8 mouse cellular contexts compared by ENCODE assay signal in genomic region chr7:143753990-143754715, GRCm38 (mm10). TPM values are rescaled to one million over a fixed set of nuclear protein-coding genes. Genes with fewer than 3 reads are reported as not detected.
A peak's percentile ranks its signal among the peaks of the same experiment; 100 is the strongest.
DNase-seq lines count a peak whose midpoint lies in the region; ATAC-seq and TF ChIP-seq lines count a peak whose summit lies in the region.
"Had no signal": no experiment of that assay in that cellular context is flagged by ENCODE, and none has a peak within 500 bp of the region (broad histone marks: within the 10 kb centered on the region; RNA-seq: fewer than 3 reads in every experiment).

No protein-coding gene starts in this region.

- TF ChIP-seq EP300 in MEL (IDR thresholded peaks at IDR 0.05; ENCODE audit: low read depth in 1 of 2, low read length in 2 of 2): no peak

- H3K4me1 ChIP-seq in MEL (ENCODE audit: control insufficient read depth in 1 of 2, insufficient read depth in 2 of 2, low read length in 2 of 2): peaks cover 2 to 24% of the 10 kb centered on the region in 2 experiments; a peak in 3 of 4 replicates
- peaks cover 14% of the 10 kb centered on the region for H3K4me1 ChIP-seq in bone marrow macrophage, adult 2 months (ENCODE audit: control insufficient read depth, insufficient read depth, low read length)
- H3K4me1 ChIP-seq in limb, embryonic 14.5 days (ENCODE audit: control insufficient read depth, insufficient read depth, low read length): 0 out of 2 replicates have a peak, but pooled peaks cover 8% of the 10 kb centered on the region

- TF ChIP-seq CTCF in left cerebral cortex, adult 2 months (IDR thresholded peaks at IDR 0.05): peak; percentile 85
- TF ChIP-seq CTCF in MEL (IDR thresholded peaks at IDR 0.05 in 2 of 3, conservative IDR thresholded peaks at IDR 0.05 in 1 of 3; ENCODE audit: control insufficient read depth in 1 of 3, insufficient read depth in 1 of 3, low read depth in 2 of 3, low read length in 3 of 3, poor library complexity in 1 of 3, severe bottlenecking in 1 of 3): peak; percentile 90 to 91 (median 91)
- peak; percentile 85 for TF ChIP-seq CTCF in bone marrow macrophage, adult 2 months (IDR thresholded peaks at IDR 0.05; ENCODE audit: low read depth, low read length)

- intact Hi-C loops in left cerebral cortex, adult 2 months (cut with DNase I): no loop called here

- H3K4me2 ChIP-seq in limb, embryonic 14.5 days (replicated peaks; ENCODE audit: low read depth, low read length, severe bottlenecking): no peak overlapping the region

- H3K9me3 ChIP-seq in MEL (replicated peaks; ENCODE audit: insufficient read depth, low read length): no peaks in the 10 kb centered on the region
- no peaks in the 10 kb centered on the region for H3K9me3 ChIP-seq in limb, embryonic 14.5 days (ENCODE audit: control insufficient read depth, low read length)

- no peak overlapping the region for H3K9ac ChIP-seq in MEL (ENCODE audit: control insufficient read depth, low read depth, low read length, poor library complexity, severe bottlenecking)
- H3K9ac ChIP-seq in limb, embryonic 14.5 days (ENCODE audit: low read depth, low read length, severe bottlenecking): no peak overlapping the region

- no peak overlapping the region for H3K27ac ChIP-seq in left cerebral cortex, adult 2 months
- H3K27ac ChIP-seq in MEL (ENCODE audit: control insufficient read depth, low read depth, low read length): no peak overlapping the region
- H3K27ac ChIP-seq in bone marrow macrophage, adult 2 months (ENCODE audit: insufficient read depth, low read depth, low read length): no peak overlapping the region
- H3K27ac ChIP-seq in limb, embryonic 14.5 days (replicated peaks; ENCODE audit: low read depth, low read length): no peak overlapping the region

- H3K27me3 ChIP-seq in MEL (ENCODE audit: control insufficient read depth in 1 of 2, insufficient read depth in 2 of 2, low read length in 2 of 2): no peaks in the 10 kb centered on the region
- no peaks in the 10 kb centered on the region for H3K27me3 ChIP-seq in limb, embryonic 14.5 days (ENCODE audit: control insufficient read depth, insufficient read depth, low read length)

- no peaks in the 10 kb centered on the region; the same call in 1 of the 2 replicates for H3K79me2 ChIP-seq in MEL (ENCODE audit: control insufficient read depth, insufficient read depth, low read length, poor library complexity)

- TF ChIP-seq RAD21 in MEL (IDR thresholded peaks at IDR 0.05; ENCODE audit: low read depth, low read length): peak; percentile 62

- peaks cover 0 to 12% of the 10 kb centered on the region in 2 experiments; a peak in 2 of 4 replicates for H3K36me3 ChIP-seq in MEL (ENCODE audit: control insufficient read depth in 1 of 2, insufficient read depth in 2 of 2, low read length in 2 of 2)
- H3K36me3 ChIP-seq in limb, embryonic 14.5 days (ENCODE audit: control insufficient read depth, insufficient read depth, low read length): no peaks in the 10 kb centered on the region

- no peak for TF ChIP-seq POLR2A in MEL (IDR thresholded peaks at IDR 0.05; ENCODE audit: control insufficient read depth in 1 of 2, insufficient read depth in 1 of 2, low read depth in 1 of 2, low read length in 2 of 2, poor library complexity in 1 of 2)
- TF ChIP-seq POLR2A in bone marrow macrophage, adult 2 months (IDR thresholded peaks at IDR 0.05; ENCODE audit: borderline replicate concordance, low read depth, low read length): no peak
- no peak for TF ChIP-seq POLR2A in limb, embryonic 14.5 days (IDR thresholded peaks at IDR 0.05; ENCODE audit: borderline replicate concordance, extremely low read depth, insufficient read depth, insufficient read length)

- 43% methylated on average over 5 of the region's 5 CpGs for WGBS in limb, embryonic 14.5 days

- DNase-seq in left cerebral cortex, adult 2 months (ENCODE audit: extremely low spot score in 1 of 2, low spot score in 2 of 2): peak in 1 of 2 experiments; percentile 65
- DNase-seq in left cerebral cortex, adult 11 months (ENCODE audit: low spot score): no peak
- DNase-seq in MEL (ENCODE audit: low read depth, low spot score): peak; percentile 72
- DNase-seq in limb, embryonic 14.5 days (ENCODE audit: low spot score): peak; percentile 63
- peak; percentile 52 for DNase-seq in right cerebral cortex, postnatal 4 days

- no peak overlapping the region for H3K4me3 ChIP-seq in left cerebral cortex, adult 2 months
- no peak overlapping the region for H3K4me3 ChIP-seq in MEL (ENCODE audit: control insufficient read depth in 1 of 2, insufficient read depth in 1 of 2, low read depth in 2 of 2, low read length in 2 of 2)
- H3K4me3 ChIP-seq in bone marrow macrophage, adult 2 months (ENCODE audit: insufficient read depth, low read length): no peak overlapping the region
- H3K4me3 ChIP-seq in limb, embryonic 14.5 days (replicated peaks; ENCODE audit: low read length): no peak overlapping the region

- 0 out of 2 replicates have a peak, but pooled peaks have one; percentile 35 for ATAC-seq in erythroid progenitor cell, adult 5-6 weeks (replicated peaks; ENCODE audit: low FRiP score, poor library complexity, severe bottlenecking)
- no peak for ATAC-seq in limb, embryonic 14.5 days (ENCODE audit: low FRiP score, low read depth)

TF ChIP-seq in MEL, 35 proteins besides CTCF, POLR2A, EP300 and RAD21 (continues in another document):
- no peak for TF ChIP-seq E2F4 (IDR thresholded peaks at IDR 0.05; ENCODE audit: borderline replicate concordance, low read depth, low read length)
- TF ChIP-seq ZKSCAN1 (IDR thresholded peaks at IDR 0.05; ENCODE audit: low read depth, low read length): no peak
- no peak for TF ChIP-seq POLR2AphosphoS5 (IDR thresholded peaks at IDR 0.05; ENCODE audit: borderline replicate concordance, low read depth, low read length)
- TF ChIP-seq MAFK (IDR thresholded peaks at IDR 0.05; ENCODE audit: borderline replicate concordance, low read depth, low read length): no peak
- no peak for TF ChIP-seq TCF12 (IDR thresholded peaks at IDR 0.05; ENCODE audit: low read depth, low read length)
- no peak for TF ChIP-seq KAT2A (conservative IDR thresholded peaks at IDR 0.05; ENCODE audit: low read depth, low read length)
- TF ChIP-seq BHLHE40 (IDR thresholded peaks at IDR 0.05; ENCODE audit: borderline replicate concordance, low read depth, low read length): 0 out of 2 replicates have a peak, but pooled peaks have one; percentile 18
- TF ChIP-seq MYC (IDR thresholded peaks at IDR 0.05; ENCODE audit: low read depth, low read length): no peak
- 0 out of 2 replicates have a peak, but pooled peaks have one; percentile 46 for TF ChIP-seq SIN3A (IDR thresholded peaks at IDR 0.05; ENCODE audit: low read length)
- TF ChIP-seq TBP (IDR thresholded peaks at IDR 0.05; ENCODE audit: low read depth, low read length): no peak
- TF ChIP-seq HCFC1 (IDR thresholded peaks at IDR 0.05; ENCODE audit: low read depth, low read length): no peak
- no peak for TF ChIP-seq NRF1 (IDR thresholded peaks at IDR 0.05; ENCODE audit: insufficient read depth, low read depth, low read length, poor library complexity, severe bottlenecking)
- TF ChIP-seq ZMIZ1 (IDR thresholded peaks at IDR 0.05; ENCODE audit: low read depth, low read length): no peak
- TF ChIP-seq POLR2AphosphoS2 (IDR thresholded peaks at IDR 0.05; ENCODE audit: low read length): no peak
- TF ChIP-seq UBTF (IDR thresholded peaks at IDR 0.05; ENCODE audit: borderline replicate concordance, insufficient read depth, low read depth, low read length): no peak
- TF ChIP-seq GATA1 (IDR thresholded peaks at IDR 0.05; ENCODE audit: low read depth, low read length): no peak
- TF ChIP-seq CHD2 (IDR thresholded peaks at IDR 0.05; ENCODE audit: low read length): no peak
- TF ChIP-seq MAX (IDR thresholded peaks at IDR 0.05; ENCODE audit: low read length): no peak
- TF ChIP-seq MEF2A (IDR thresholded peaks at IDR 0.05; ENCODE audit: extremely low read depth, insufficient replicate concordance, low read depth, low read length, poor library complexity, severe bottlenecking): no peak
- TF ChIP-seq CHD1 (IDR thresholded peaks at IDR 0.05; ENCODE audit: low read depth, low read length): no peak

RNA-seq across cellular contexts. Expression of gene Osbpl5, which starts 2.6 kb away (rescaled TPM):
- 10 to 100 TPM; 37.6 to 40.9 TPM for total RNA-seq in left cerebral cortex, adult 2 months (2021)
- total RNA-seq in MEL (2012; rRNA removed): 0.20 and 0.27 TPM in 2 replicates
- polyA plus RNA-seq in MEL (2012; ENCODE audit: insufficient read depth in 1 of 2, insufficient read length in 2 of 2, low read depth in 1 of 2, low replicate concordance in 2 of 2, missing spikeins in 1 of 2): under 1 TPM in 1 of 2 experiments, not detected in 1; 0.50 TPM
- 1.2 TPM in 1 of 2 replicates, not detected in the other for polyA plus RNA-seq in bone marrow macrophage, adult 2 months (2012; ENCODE audit: insufficient read depth, insufficient read length, missing spikeins)
- 2.1 TPM in 1 of 2 replicates, not detected in the other for total RNA-seq in erythroid progenitor cell, adult 5-6 weeks (2015; ENCODE audit: low replicate concordance)
- total RNA-seq in erythroid progenitor cell, adult 5-6 weeks (2017; ENCODE audit: low replicate concordance): 0.68 and 2.1 TPM in 2 replicates
- 60.4 and 70.7 TPM in 2 replicates for polyA plus RNA-seq in limb, embryonic 14.5 days (2012; rRNA removed)
- polyA plus RNA-seq in limb, embryonic 14.5 days (2014; fragmentation: Nextera tagmentation; extraction: Ambion mirVana): 51.3 and 52.4 TPM in 2 replicates

RNA-seq across cellular contexts. Expression of gene Mrgprg, which starts 12.6 kb away (rescaled TPM):
- total RNA-seq in left cerebral cortex, adult 2 months (2021): not detected
- not detected in 2 replicates for total RNA-seq in MEL (2012; rRNA removed)
- not detected for polyA plus RNA-seq in MEL (2012; ENCODE audit: insufficient read depth in 1 of 2, insufficient read length in 2 of 2, low read depth in 1 of 2, low replicate concordance in 2 of 2, missing spikeins in 1 of 2)
- polyA plus RNA-seq in bone marrow macrophage, adult 2 months (2012; ENCODE audit: insufficient read depth, insufficient read length, missing spikeins): not detected in 2 replicates
- total RNA-seq in erythroid progenitor cell, adult 5-6 weeks (2015; ENCODE audit: low replicate concordance): not detected in 2 replicates
- not detected in 2 replicates for total RNA-seq in erythroid progenitor cell, adult 5-6 weeks (2017; ENCODE audit: low replicate concordance)
- not detected in 2 replicates for polyA plus RNA-seq in limb, embryonic 14.5 days (2012; rRNA removed)
- polyA plus RNA-seq in limb, embryonic 14.5 days (2014; fragmentation: Nextera tagmentation; extraction: Ambion mirVana): not detected in 2 replicates
- polyA plus RNA-seq: heart, embryonic 16.5 days had no signal

RNA-seq across cellular contexts. Expression of gene Mrgpre, which starts 30.1 kb away (rescaled TPM):
- 1 to 10 TPM; 5.5 to 7.0 TPM for total RNA-seq in left cerebral cortex, adult 2 months (2021)
- total RNA-seq in MEL (2012; rRNA removed): 0.07 and 0.15 TPM in 2 replicates
- polyA plus RNA-seq in MEL (2012; ENCODE audit: insufficient read depth in 1 of 2, insufficient read length in 2 of 2, low read depth in 1 of 2, low replicate concordance in 2 of 2, missing spikeins in 1 of 2): under 1 TPM in 1 of 2 experiments, not detected in 1; 0.18 TPM
- polyA plus RNA-seq in bone marrow macrophage, adult 2 months (2012; ENCODE audit: insufficient read depth, insufficient read length, missing spikeins): 0.35 and 0.39 TPM in 2 replicates
- 0.36 TPM in 1 of 2 replicates, not detected in the other for total RNA-seq in erythroid progenitor cell, adult 5-6 weeks (2015; ENCODE audit: low replicate concordance)
- total RNA-seq in erythroid progenitor cell, adult 5-6 weeks (2017; ENCODE audit: low replicate concordance): 0.38 TPM in 1 of 2 replicates, not detected in the other
- 2.1 and 3.0 TPM in 2 replicates for polyA plus RNA-seq in limb, embryonic 14.5 days (2012; rRNA removed)
- 1.5 and 1.9 TPM in 2 replicates for polyA plus RNA-seq in limb, embryonic 14.5 days (2014; fragmentation: Nextera tagmentation; extraction: Ambion mirVana)

Comparison
In these comparisons a context has a peak if more than half of its experiments do, and no peak if none do; other contexts are left out.
1. RNA of gene Osbpl5, which starts 2.6 kb away (total RNA-seq): 37.6 to 40.9 TPM in left cerebral cortex, adult 2 months; 0.68 to 2.1 TPM in erythroid progenitor cell, adult 5-6 weeks and 0.20 to 0.27 TPM in MEL; every median in the first group is over 10 times any median in the second.
2. Peak in every context shown above with its lines, with median percentiles within 50 percentile points of each other: CTCF ChIP-seq.